Mouse (Mus musculus) bone marrow, adult 2 months (tissue): ENCODE data around the gene Nr2e1.

Experiments
- CTCF ChIP-seq: fragments of 200-500 bp; IDR thresholded peaks from 2 replicates; pipeline ENCODE4 v1.5.1; 2011; ENCODE audit warnings: low read length, control low read depth; ENCODE audit not compliant: control insufficient read depth, insufficient read depth
- POLR2A ChIP-seq: fragments of 200-500 bp; IDR thresholded peaks from 2 replicates; pipeline ENCODE4 v1.6.1; 2011; ENCODE audit warnings: low read depth, mild to moderate bottlenecking, control low read depth, low read length, borderline replicate concordance; ENCODE audit not compliant: control insufficient read depth

GRCm38 (mm10) chr10:42584436-42584983 is 1.1 kb upstream of the Nr2e1 start:
- no peak for TF ChIP-seq CTCF
- no peak for TF ChIP-seq POLR2A
